Mouse (Mus musculus) liver, adult 2 months (tissue): Measurements from ENCODE around the gene Prelp.

Experiments used
- CTCF ChIP-seq: fragments of 200-500 bp; IDR thresholded peaks from 2 replicates; pipeline ENCODE4 v1.5.1; 2011; ENCODE audit warnings: low read depth, low read length, control low read depth
- POLR2A ChIP-seq: fragments of 200-500 bp; IDR thresholded peaks from 2 replicates; pipeline ENCODE4 v1.6.1; 2011; ENCODE audit warnings: low read length, control low read depth; ENCODE audit not compliant: insufficient read depth; ENCODE audit errors: extremely low read depth

DNA sequence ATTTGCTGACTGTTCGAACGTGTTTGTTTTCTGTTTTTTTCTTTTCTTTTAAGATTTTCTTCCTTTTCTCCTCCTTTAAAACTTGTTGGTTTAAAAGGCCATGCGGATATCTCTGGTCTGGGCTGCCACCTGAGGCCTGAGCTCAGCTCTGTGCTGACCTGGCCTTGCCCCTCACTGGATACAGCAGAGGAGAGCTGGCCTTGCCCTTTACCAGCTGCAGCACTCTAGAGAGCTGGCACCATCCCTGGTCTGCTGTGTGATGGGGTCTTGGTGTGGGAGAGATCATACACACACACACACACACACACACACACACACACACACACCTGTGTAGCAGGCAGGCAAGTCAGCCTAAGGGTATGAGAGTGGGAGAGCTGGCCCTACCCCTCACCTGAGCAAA, 23.9 kb upstream of the Prelp start:
- TF ChIP-seq POLR2A (no peak), CTCF (no peak)
